Mouse (Mus musculus) megakaryocyte, embryonic 14.5 days (primary cell): ENCODE measurements at regions not wholly inside any gene's neighbourhood (a gene's known extent, or its start where the extent isn't known, plus 50 kb on each side); places are given as distances from the start of the nearest gene placed in this dataset.

Source experiments
- FLI1 ChIP-seq: IDR thresholded peaks from 2 replicates; pipeline ENCODE4 v1.6.1; 2012; ENCODE audit warnings: low read length, inconsistent platforms, mixed read lengths
- GATA1 ChIP-seq: IDR thresholded peaks from 3 replicates; pipeline ENCODE4 v1.6.1; 2012; ENCODE audit warnings: mixed read lengths, low read length, inconsistent platforms, borderline replicate concordance

- TF ChIP-seq GATA1 (no peak), FLI1 (no peak)
Measured at GRCm38 (mm10) chr15:62046276-62046675, 1123.5 kb upstream of the A1bg start.
